Mouse (Mus musculus) C2C12 (cell line): Measurements from ENCODE around the gene Dazap2.

Experiments used
- CEBPB ChIP-seq: IDR thresholded peaks from one replicate; pipeline ENCODE4 v1.6.1; 2011; ENCODE audit warnings: low read depth, mild to moderate bottlenecking, control low read depth, moderate library complexity
- CTCF ChIP-seq: IDR thresholded peaks from one replicate; pipeline ENCODE4 v1.5.1; 2011; ENCODE audit not compliant: control insufficient read depth, insufficient read depth, insufficient read length
- MAX ChIP-seq: IDR thresholded peaks from one replicate; pipeline ENCODE4 v1.6.1; 2011; ENCODE audit warnings: mild to moderate bottlenecking, control low read depth
- MYOD1 ChIP-seq: IDR thresholded peaks from one replicate; pipeline ENCODE4 v1.6.1; 2011; ENCODE audit warnings: low read depth; ENCODE audit not compliant: control insufficient read depth, insufficient read length
- MYOG ChIP-seq: IDR thresholded peaks from one replicate; pipeline ENCODE4 v1.6.1; 2011; ENCODE audit not compliant: control insufficient read depth, insufficient read length; ENCODE audit errors: extremely low read depth
- USF1 ChIP-seq: IDR thresholded peaks from one replicate; pipeline ENCODE4 v1.6.1; 2011; ENCODE audit warnings: low read depth, mild to moderate bottlenecking, control low read depth, moderate library complexity

DNA sequence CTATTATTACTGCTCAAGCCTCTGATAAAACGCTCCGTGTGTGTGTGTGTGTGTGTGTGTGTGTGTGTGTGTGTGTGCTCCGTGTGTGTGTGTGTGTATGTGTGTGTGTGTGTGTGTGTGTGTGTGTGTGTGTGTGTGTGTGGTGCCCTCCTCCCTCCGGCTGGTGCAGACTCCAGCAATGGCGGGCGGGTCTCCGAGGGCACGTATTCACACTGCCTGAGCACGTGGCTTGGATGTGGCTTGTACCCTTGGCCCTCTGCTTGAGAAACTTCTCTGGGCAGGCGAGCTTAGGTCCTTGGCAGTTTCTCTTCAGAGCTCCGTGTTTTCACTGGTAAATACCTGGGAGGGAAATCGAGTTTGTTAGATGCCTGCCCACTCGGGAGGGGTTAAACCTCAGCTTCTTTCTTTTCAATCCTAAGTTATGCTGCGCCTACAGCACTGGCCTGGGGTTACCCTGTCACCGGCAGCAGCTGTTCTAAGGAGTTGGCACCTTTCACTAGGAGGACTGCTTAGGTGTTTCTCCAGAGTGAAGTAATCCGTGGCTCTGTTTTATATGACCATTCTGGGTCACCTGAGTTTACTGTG, 26.2 kb downstream of the Dazap2 start:
- TF ChIP-seq CTCF (no peak), MAX (no peak), USF1 (no peak), MYOD1 (no peak), MYOG (no peak), CEBPB (no peak)
